In the genomic region with DNA sequence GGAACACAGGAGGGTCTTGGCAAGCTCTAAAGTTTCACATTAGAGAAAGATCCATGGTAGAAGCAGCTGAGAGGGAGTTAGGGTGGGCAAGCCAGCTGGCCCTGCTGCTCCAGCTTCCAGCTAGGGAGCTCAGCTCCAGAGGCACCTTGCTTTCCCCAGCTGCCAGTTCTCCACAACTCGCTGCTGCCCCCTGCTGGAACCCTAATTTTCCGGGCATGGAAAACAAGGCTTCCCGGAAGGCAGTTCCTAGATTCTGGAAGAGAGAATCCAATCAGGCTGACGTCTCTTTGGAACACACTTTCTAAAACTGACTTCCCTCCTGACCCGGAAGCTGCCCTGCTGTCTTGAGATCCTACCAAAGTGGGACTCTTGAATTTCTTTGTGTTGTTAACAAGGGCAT, we compare ENCODE assay signal across 8 mouse cellular contexts. TPM values are rescaled to one million over a fixed set of nuclear protein-coding genes. Genes with fewer than 3 reads are reported as not detected.
DNase-seq lines count a peak whose midpoint lies in the region; ATAC-seq and TF ChIP-seq lines count a peak whose summit lies in the region.

No protein-coding gene starts in this region.

- no peaks in the 10 kb centered on the region for H3K9me3 ChIP-seq in ES-E14 (ENCODE audit: control insufficient read depth, insufficient read depth, low read depth, low read length)
- H3K9me3 ChIP-seq in embryonic facial prominence, embryonic 10.5 days, result no peaks in the 10 kb centered on the region

- DNase-seq in ES-E14 (ENCODE audit: low read depth, low spot score), result peak; percentile 88
- DNase-seq in adrenal gland, postnatal 10 days, result peak; percentile 98
- DNase-seq in embryonic facial prominence, embryonic 10.5 days (ENCODE audit: low spot score), result peak; percentile 92
- DNase-seq in heart, adult 9 months (ENCODE audit: low spot score in 2 of 2), result peak; percentile 77 to 89
- DNase-seq in layer of hippocampus, postnatal 14 days (ENCODE audit: low spot score in 2 of 2), result peak; percentile 90 to 93

- in situ Hi-C loops in ES-E14 (cut with MboI; ENCODE audit: low sequenced_read_pairs in 2 of 2, unreplicated experiment in 2 of 2), result loop anchor here in 1 of 2 experiments (10.0 kb wide), 1 partner anchor 122 kb away; no protein-coding TSS in a partner anchor

- H3K4me1 ChIP-seq in ES-E14 (ENCODE audit: control insufficient read depth in 2 of 2, insufficient read depth in 2 of 2, low read length in 2 of 2, poor library complexity in 1 of 2), result peaks cover 0 to 12% of the 10 kb centered on the region in 2 experiments; a peak in 3 of 4 replicates
- peaks cover 16% of the 10 kb centered on the region for H3K4me1 ChIP-seq in embryonic facial prominence, embryonic 10.5 days
- peaks cover 9% of the 10 kb centered on the region for H3K4me1 ChIP-seq in small intestine, adult 2 months (ENCODE audit: control insufficient read depth, insufficient read depth, insufficient read length, low read length)

- ATAC-seq in megakaryocyte, adult 5-6 weeks (ENCODE audit: poor library complexity, severe bottlenecking), result peak; percentile 66
- ATAC-seq in megakaryocyte-erythroid progenitor cell, adult 5-6 weeks (replicated peaks; ENCODE audit: low FRiP score, low TSS enrichment, poor library complexity, severe bottlenecking), result no peak

- whole genome bisulfite sequencing in embryonic facial prominence, embryonic 10.5 days, result 2% methylated on average over 5 of the region's 5 CpGs
- whole genome bisulfite sequencing in small intestine, adult 2 months, result 2% methylated on average over 5 of the region's 5 CpGs

- peak; percentile 95 for TF ChIP-seq CTCF in small intestine, adult 2 months (IDR thresholded peaks at IDR 0.05; ENCODE audit: extremely low read depth, insufficient read length, insufficient replicate concordance, low read depth, low read length)

- peaks cover 59% of the 10 kb centered on the region for H3K27me3 ChIP-seq in embryonic facial prominence, embryonic 10.5 days (replicated peaks; ENCODE audit: low read depth, poor library complexity, severe bottlenecking)
- H3K27me3 ChIP-seq in small intestine, adult 2 months (ENCODE audit: control insufficient read depth, insufficient read depth, low read length), result peaks cover 11% of the 10 kb centered on the region

- H3K4me3 ChIP-seq in ES-E14 (ENCODE audit: insufficient read depth in 1 of 2, low read depth in 1 of 2, low read length in 2 of 2, poor library complexity in 1 of 2, severe bottlenecking in 1 of 2), result no peak overlapping the region; a peak in 1 of 4 replicates
- H3K4me3 ChIP-seq in embryonic facial prominence, embryonic 10.5 days, result no peak overlapping the region
- H3K4me3 ChIP-seq in small intestine, adult 2 months (ENCODE audit: low read depth, low read length), result no peak overlapping the region

- H3K27ac ChIP-seq in ES-E14 (ENCODE audit: insufficient read depth, low read depth, low read length, poor library complexity, severe bottlenecking), result no peak overlapping the region; the same call in 1 of the 2 replicates
- H3K27ac ChIP-seq in embryonic facial prominence, embryonic 10.5 days (replicated peaks), result no peak overlapping the region
- no peak overlapping the region for H3K27ac ChIP-seq in small intestine, adult 2 months (ENCODE audit: insufficient read depth, low read depth, low read length)

- no peak for TF ChIP-seq POLR2A in small intestine, adult 2 months (IDR thresholded peaks at IDR 0.05; ENCODE audit: low read depth, low read length)

- no peaks in the 10 kb centered on the region for H3K36me3 ChIP-seq in ES-E14 (ENCODE audit: control insufficient read depth, insufficient read depth, low read length, poor library complexity, severe bottlenecking)
- H3K36me3 ChIP-seq in embryonic facial prominence, embryonic 10.5 days (replicated peaks), result no peaks in the 10 kb centered on the region
- H3K36me3 ChIP-seq in small intestine, adult 2 months (ENCODE audit: control insufficient read depth, insufficient read depth, low read length), result no peaks in the 10 kb centered on the region; the same call in 1 of the 2 replicates

- H3K9ac ChIP-seq in ES-E14 (ENCODE audit: insufficient read depth, low read depth, low read length, poor library complexity, severe bottlenecking), result no peak overlapping the region

TF ChIP-seq in ES-E14, 5 proteins besides CTCF, POLR2A, EP300 and RAD21:
- no peak for TF ChIP-seq HCFC1 (IDR thresholded peaks at IDR 0.05; ENCODE audit: borderline replicate concordance, insufficient read depth, low read length)
- peak; percentile 56; the same call in 1 of the 2 replicates for TF ChIP-seq ZC3H11A (IDR thresholded peaks at IDR 0.05; ENCODE audit: borderline replicate concordance, low read depth, low read length)
- no peak for TF ChIP-seq CHD2 (IDR thresholded peaks at IDR 0.05; ENCODE audit: low read depth, low read length)
- TF ChIP-seq ZNF384 (IDR thresholded peaks at IDR 0.05; ENCODE audit: low read depth, low read length), result no peak
- no peak for TF ChIP-seq MAFK (IDR thresholded peaks at IDR 0.05; ENCODE audit: insufficient read depth, low read depth, low read length)

RNA-seq across cellular contexts. Expression of a gene that starts 13.4 kb away (rescaled TPM):
- 16.4 and 30.7 TPM in 2 replicates for total RNA-seq in ES-E14 (2012; rRNA removed)
- total RNA-seq in adrenal gland, postnatal 10 days (2021), result 100 to 1,000 TPM; 327 to 368 TPM
- polyA plus RNA-seq in embryonic facial prominence, embryonic 10.5 days (2016; fragmentation: Nextera tagmentation; extraction: Ambion mirVana), result 20.6 and 23.5 TPM in 2 replicates
- total RNA-seq in layer of hippocampus, postnatal 14 days (2021), result 10 to 100 TPM; 16.3 to 21.5 TPM
- total RNA-seq in megakaryocyte, adult 5-6 weeks (2015), result not detected in 2 replicates
- 0.15 TPM in 1 of 2 replicates, not detected in the other for total RNA-seq in megakaryocyte, adult 5-6 weeks (2017)
- polyA plus RNA-seq in small intestine, adult 2 months (2012; rRNA removed), result 27.4 and 42.8 TPM in 2 replicates
- total RNA-seq in megakaryocyte-erythroid progenitor cell, adult 5-6 weeks (2014; fragmentation: Nextera tagmentation), result 2.4 and 3.7 TPM in 2 replicates
- 3.8 and 6.1 TPM in 2 replicates for total RNA-seq in megakaryocyte-erythroid progenitor cell, adult 5-6 weeks (2017)

RNA-seq across cellular contexts. Expression of a gene that starts 17.9 kb away (rescaled TPM):
- total RNA-seq in ES-E14 (2012; rRNA removed), result 61.5 and 78.9 TPM in 2 replicates
- total RNA-seq in adrenal gland, postnatal 10 days (2021), result 10 to 100 TPM; 68.2 to 75.6 TPM
- 22.5 and 22.8 TPM in 2 replicates for polyA plus RNA-seq in embryonic facial prominence, embryonic 10.5 days (2016; fragmentation: Nextera tagmentation; extraction: Ambion mirVana)
- total RNA-seq in layer of hippocampus, postnatal 14 days (2021), result 10 to 100 TPM; 34.9 to 36.4 TPM
- total RNA-seq in megakaryocyte, adult 5-6 weeks (2015), result 61.5 and 79.5 TPM in 2 replicates
- 103 and 184 TPM in 2 replicates for total RNA-seq in megakaryocyte, adult 5-6 weeks (2017)
- polyA plus RNA-seq in small intestine, adult 2 months (2012; rRNA removed), result 55.2 and 106 TPM in 2 replicates
- 16.7 and 20.2 TPM in 2 replicates for total RNA-seq in megakaryocyte-erythroid progenitor cell, adult 5-6 weeks (2014; fragmentation: Nextera tagmentation)
- total RNA-seq in megakaryocyte-erythroid progenitor cell, adult 5-6 weeks (2017), result 20.3 and 50.3 TPM in 2 replicates

RNA-seq across cellular contexts. Expression of a gene that starts 52.0 kb away (rescaled TPM):
- total RNA-seq in ES-E14 (2012; rRNA removed), result 38.1 and 43.4 TPM in 2 replicates
- 10 to 100 TPM; 93.4 to 95.8 TPM for total RNA-seq in adrenal gland, postnatal 10 days (2021)
- polyA plus RNA-seq in embryonic facial prominence, embryonic 10.5 days (2016; fragmentation: Nextera tagmentation; extraction: Ambion mirVana), result 30.1 and 30.5 TPM in 2 replicates
- total RNA-seq in layer of hippocampus, postnatal 14 days (2021), result 100 to 1,000 TPM; 451 to 457 TPM
- 40.2 and 42.9 TPM in 2 replicates for total RNA-seq in megakaryocyte, adult 5-6 weeks (2015)
- 35.2 and 46.1 TPM in 2 replicates for total RNA-seq in megakaryocyte, adult 5-6 weeks (2017)
- 43.5 and 69.5 TPM in 2 replicates for polyA plus RNA-seq in small intestine, adult 2 months (2012; rRNA removed)
- 65.0 and 67.0 TPM in 2 replicates for total RNA-seq in megakaryocyte-erythroid progenitor cell, adult 5-6 weeks (2014; fragmentation: Nextera tagmentation)
- total RNA-seq in megakaryocyte-erythroid progenitor cell, adult 5-6 weeks (2017), result 32.0 and 71.5 TPM in 2 replicates

Comparison
In these comparisons a context has a peak if more than half of its experiments do, and no peak if none do; other contexts are left out.
1. RNA of a gene that starts 13.4 kb away (total RNA-seq): 327 to 368 TPM in adrenal gland, postnatal 10 days; 16.4 to 30.7 TPM in ES-E14, 16.3 to 21.5 TPM in layer of hippocampus, postnatal 14 days, 2.4 to 6.1 TPM in megakaryocyte-erythroid progenitor cell, adult 5-6 weeks and 0.15 TPM in megakaryocyte, adult 5-6 weeks; every median in the first group is over 10 times any median in the second.
2. RNA of a gene that starts 52.0 kb away (total RNA-seq): 451 to 457 TPM in layer of hippocampus, postnatal 14 days; 93.4 to 95.8 TPM in adrenal gland, postnatal 10 days, 32.0 to 71.5 TPM in megakaryocyte-erythroid progenitor cell, adult 5-6 weeks, 35.2 to 46.1 TPM in megakaryocyte, adult 5-6 weeks and 38.1 to 43.4 TPM in ES-E14; every median in the first group is over 4 times any median in the second.
3. Peak in every context shown above with its lines, with median percentiles within 50 percentile points of each other: DNase-seq.